Mouse (Mus musculus) kidney, adult 9 months (tissue): ENCODE results near the gene Tspan33.
A peak's percentile ranks its signal among the peaks of the same experiment; 100 is the strongest.
"Not testable (repeated sequence)": the region's sequence is repeated elsewhere in the genome, so short reads cannot be mapped to it uniquely, and the experiment has no call there.

Experiments used
- DNase-seq: peaks from one replicate; pipeline ENCODE4 v3.0.0; 2022

The Tspan33 gene

GRCm38 (mm10) chr6:29693953-29694352 is at the start of gene Tspan33:
TSS of gene Tspan33 (plus strand) at chr6:29694222.
- DNase-seq, result peak; percentile 96

- DNase-seq, result peak; percentile 97
Measured at GRCm38 (mm10) chr6:29649494-29650169, 44.4 kb upstream of the Tspan33 start.

GRCm38 (mm10) chr6:29650170-29650549 is 43.9 kb upstream of the Tspan33 start:
- no peak for DNase-seq

GRCm38 (mm10) chr6:29653271-29653670 is 40.8 kb upstream of the Tspan33 start:
- DNase-seq, result no peak

- peak; percentile 89 for DNase-seq
Measured at GRCm38 (mm10) chr6:29658626-29659475, 35.2 kb upstream of the Tspan33 start.

- DNase-seq, result peak; percentile 24
Measured at GRCm38 (mm10) chr6:29659964-29660363, 34.1 kb upstream of the Tspan33 start.

GRCm38 (mm10) chr6:29660662-29661307 is 33.2 kb upstream of the Tspan33 start:
- peak; percentile 95 for DNase-seq

- peak; percentile 69 for DNase-seq
Measured at GRCm38 (mm10) chr6:29667266-29667665, 26.8 kb upstream of the Tspan33 start.

GRCm38 (mm10) chr6:29671741-29672140 is 22.3 kb upstream of the Tspan33 start:
- no peak for DNase-seq

GRCm38 (mm10) chr6:29672563-29673411 is 21.2 kb upstream of the Tspan33 start:
- DNase-seq, result no peak

GRCm38 (mm10) chr6:29673739-29674138 is 20.3 kb upstream of the Tspan33 start:
- no peak for DNase-seq

- DNase-seq, result not testable (repeated sequence)
Measured at GRCm38 (mm10) chr6:29679947-29680550, 14.0 kb upstream of the Tspan33 start.

GRCm38 (mm10) chr6:29681853-29682252 is 12.2 kb upstream of the Tspan33 start:
- no peak for DNase-seq

- DNase-seq, result no peak
Measured at GRCm38 (mm10) chr6:29684686-29685085, 9.3 kb upstream of the Tspan33 start.

- no peak for DNase-seq
Measured at GRCm38 (mm10) chr6:29685952-29686351, 8.1 kb upstream of the Tspan33 start.

- no peak for DNase-seq
Measured at GRCm38 (mm10) chr6:29689458-29689857, 4.6 kb upstream of the Tspan33 start.

- no peak for DNase-seq
Measured at GRCm38 (mm10) chr6:29694375-29695289, 610 bp downstream of the Tspan33 start.

GRCm38 (mm10) chr6:29695290-29695674 is 1.3 kb downstream of the Tspan33 start:
- no peak for DNase-seq

- no peak for DNase-seq
Measured at GRCm38 (mm10) chr6:29695975-29696374, 2.0 kb downstream of the Tspan33 start.

- DNase-seq, result no peak
Measured at GRCm38 (mm10) chr6:29697139-29697538, 3.1 kb downstream of the Tspan33 start.

GRCm38 (mm10) chr6:29697548-29697947 is 3.5 kb downstream of the Tspan33 start:
- DNase-seq, result no peak
